Mouse (Mus musculus) erythroid progenitor cell, adult 5-6 weeks (primary cell): Measurements from ENCODE around the gene Slfn8. TPM values are rescaled to one million over a fixed set of nuclear protein-coding genes. Genes with fewer than 3 reads are reported as not detected.
"Not testable (repeated sequence)": the region's sequence is repeated elsewhere in the genome, so short reads cannot be mapped to it uniquely, and the experiment has no call there.

Source experiments
- ATAC-seq: replicated peaks from 2 replicates; pipeline ENCODE4 v1.8.0; 2016; ENCODE audit warnings: moderate number of reproducible peaks, mild to moderate bottlenecking, moderate TSS enrichment, inconsistent platforms; ENCODE audit not compliant: poor library complexity, low FRiP score, severe bottlenecking
- total RNA-seq, 2 experiments: library from RNA; stranded (forward) in 1 of 2; stranded (reverse) in 1 of 2; fragments of 150-400 nt in 1 of 2; fragments of 186-747, 209-891 nt in 1 of 2; gene quantifications; 2 replicates each; pipeline versions ENCODE4 v1.2.3 to v1.2.4; 2015 to 2017; ENCODE audit warnings: low replicate concordance in 2 of 2

Gene Slfn8
- total RNA-seq (2015; ENCODE audit: low replicate concordance) (6.5 and 22.2 TPM in 2 replicates), total RNA-seq (2017; ENCODE audit: low replicate concordance) (2.9 and 4.7 TPM in 2 replicates)

DNA sequence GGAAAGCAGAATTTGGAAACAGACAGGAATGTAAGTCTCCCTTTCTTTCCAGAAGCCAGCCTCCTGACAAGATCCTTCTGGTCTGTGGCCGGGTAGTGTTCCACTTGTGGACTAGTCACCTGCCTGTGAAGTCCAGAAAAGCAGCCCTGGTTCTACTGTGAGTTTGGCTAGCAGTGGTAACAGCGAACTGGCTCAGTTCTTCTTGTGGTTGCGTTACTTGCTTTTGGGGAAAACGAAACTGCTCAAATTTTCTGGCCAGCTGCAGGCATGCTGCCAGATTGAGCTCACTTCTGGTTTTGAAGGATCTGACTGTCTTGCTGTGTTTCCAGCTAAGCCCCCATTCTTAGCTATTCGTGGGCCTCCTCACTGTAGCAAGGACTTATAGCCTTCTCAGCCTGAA, at the start of gene Slfn8:
Gene Slfn8 (minus strand): TSS at position 190 of the 400 bp plus-strand sequence.
- no peak for ATAC-seq

DNA sequence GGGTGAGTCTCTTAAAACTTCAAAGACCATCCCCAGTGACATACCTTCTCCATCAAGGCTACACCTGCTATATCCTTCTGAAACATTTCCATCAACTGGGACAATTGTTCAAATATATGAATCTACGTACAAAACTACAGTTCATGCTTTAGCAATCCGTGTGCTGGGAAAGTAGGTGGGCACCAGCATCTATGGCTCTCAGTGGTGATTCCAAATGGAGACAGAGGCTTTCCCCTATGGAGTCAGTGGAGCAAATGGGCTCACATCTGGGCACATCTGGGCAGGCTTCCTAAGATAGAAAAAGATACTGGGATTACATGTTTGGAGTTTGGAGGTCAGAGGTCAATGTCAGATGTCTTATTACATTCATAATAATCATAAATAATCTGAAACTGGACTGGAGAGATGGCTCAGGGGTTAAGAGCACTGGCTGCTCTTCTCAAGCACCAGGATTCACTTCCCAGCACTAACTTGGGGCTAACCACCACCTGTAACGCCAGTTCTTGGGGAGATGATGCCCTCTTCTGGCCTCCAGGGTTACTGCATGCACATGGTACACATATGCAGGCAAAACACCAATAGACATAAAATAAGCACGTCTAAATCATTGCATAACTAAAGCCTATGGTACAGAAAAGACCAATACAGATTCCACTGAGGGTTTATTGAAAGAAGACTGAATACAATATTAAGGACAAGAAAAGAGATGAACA, 47.5 kb upstream of the Slfn8 start:
- ATAC-seq, result no peak

DNA sequence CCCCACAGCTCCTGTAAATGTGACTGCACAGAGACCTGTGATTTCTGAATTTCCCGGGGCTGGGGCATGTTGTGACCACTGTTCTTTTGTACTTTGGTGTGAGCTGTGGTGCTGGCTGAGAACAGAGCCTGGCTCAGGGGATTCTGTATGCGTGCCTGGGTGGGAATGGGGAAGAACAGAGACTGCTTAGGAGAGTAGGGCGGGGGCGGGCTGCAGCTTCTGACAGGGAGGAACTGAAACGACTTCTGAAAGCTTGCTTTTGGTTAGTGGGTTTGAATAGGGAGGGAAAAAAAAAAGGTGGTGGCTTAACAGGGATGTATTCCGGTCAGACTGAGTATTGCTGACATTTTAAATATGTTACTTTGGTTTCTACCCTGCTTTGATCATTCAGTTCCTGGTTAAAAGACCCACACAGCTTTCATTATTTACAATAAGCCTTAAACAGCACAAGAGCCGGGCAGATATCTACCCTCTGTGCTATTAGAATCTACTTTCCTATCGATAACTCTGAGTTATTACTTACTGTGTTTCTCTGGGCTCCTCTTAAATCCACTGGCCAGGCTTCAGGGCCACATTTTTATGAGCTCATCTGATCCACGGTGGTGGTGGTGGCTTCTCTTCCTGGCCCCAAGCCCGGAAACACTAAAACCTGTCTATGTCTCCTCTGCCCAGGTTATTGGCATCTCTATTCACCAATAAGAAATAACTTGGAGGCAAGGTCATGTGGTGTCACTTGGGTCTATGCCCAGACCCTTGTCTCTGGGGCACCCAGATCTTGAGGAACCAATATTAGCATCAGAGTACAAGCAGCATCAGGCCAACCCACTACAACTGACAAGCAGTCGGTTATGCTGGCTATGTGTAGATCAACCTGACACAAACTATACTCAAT, 46.3 kb upstream of the Slfn8 start:
- 0 out of 2 replicates have a peak, but pooled peaks have one; percentile 47 for ATAC-seq

DNA sequence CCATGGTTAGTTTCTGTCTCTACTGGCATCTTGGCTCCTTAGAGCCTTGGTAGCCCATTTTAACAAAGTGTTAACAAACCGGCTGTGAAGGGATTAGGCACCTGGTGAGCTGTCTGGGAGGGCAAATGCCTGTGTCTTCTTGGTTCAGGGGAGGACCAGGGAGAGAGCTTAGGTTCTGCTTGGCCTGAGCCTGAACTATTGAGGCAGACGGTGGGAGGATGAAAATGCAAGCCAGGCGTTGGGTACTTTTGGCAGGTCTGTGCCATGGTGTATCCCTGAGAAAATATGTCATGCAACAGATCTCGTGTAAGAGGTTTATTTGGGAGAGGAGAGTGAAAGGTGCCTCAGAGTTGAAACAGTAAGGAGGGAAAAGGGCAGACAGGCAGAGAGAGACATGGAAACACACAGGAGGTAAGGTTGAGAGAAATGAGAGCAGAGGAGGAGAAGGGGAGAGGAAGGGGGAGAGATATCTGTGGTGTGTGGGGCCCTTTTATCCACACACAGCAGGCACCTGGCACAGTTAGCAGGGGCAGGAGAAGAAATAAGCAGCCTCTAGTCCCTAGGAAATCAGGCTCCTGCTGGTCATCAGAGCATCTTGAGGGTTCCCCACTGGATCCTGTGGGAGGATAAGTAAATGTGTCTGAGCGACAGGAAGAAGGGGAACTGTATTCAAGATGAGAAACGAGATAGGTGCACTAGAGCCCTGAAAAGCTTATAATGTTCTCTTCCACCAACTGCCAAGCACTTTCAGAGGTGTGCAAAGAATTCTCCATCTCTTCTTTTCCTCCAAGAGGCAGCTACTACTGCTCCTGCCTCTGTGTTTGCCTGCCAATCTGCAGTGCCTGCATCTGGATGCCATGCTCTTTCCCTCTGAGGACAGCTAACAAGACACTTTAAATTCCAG, 45.1 kb upstream of the Slfn8 start:
- no peak for ATAC-seq

DNA sequence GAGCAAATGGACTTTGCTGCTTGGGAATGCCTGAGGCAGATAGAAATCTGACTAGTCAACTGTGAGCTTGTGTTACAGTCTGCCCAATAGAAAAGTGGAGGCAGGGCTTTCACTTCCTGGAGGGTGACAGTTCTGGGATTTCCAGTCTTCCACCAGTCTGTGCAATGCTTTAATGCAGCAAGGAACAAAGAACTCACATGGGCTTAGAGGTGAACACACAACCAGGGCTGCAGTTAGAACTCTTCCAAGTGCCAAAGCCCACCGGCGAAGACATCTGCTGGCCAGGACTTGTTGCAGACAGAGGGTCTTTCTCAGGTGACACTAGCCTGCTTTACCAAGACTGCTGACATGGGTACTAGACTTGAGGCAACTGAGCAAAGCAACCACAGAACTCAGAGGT, 44.3 kb upstream of the Slfn8 start, which contains the start of gene Slfn2:
Gene Slfn2 (plus strand): TSS at position 167 of the 400 bp plus-strand sequence.
- no peak for ATAC-seq

DNA sequence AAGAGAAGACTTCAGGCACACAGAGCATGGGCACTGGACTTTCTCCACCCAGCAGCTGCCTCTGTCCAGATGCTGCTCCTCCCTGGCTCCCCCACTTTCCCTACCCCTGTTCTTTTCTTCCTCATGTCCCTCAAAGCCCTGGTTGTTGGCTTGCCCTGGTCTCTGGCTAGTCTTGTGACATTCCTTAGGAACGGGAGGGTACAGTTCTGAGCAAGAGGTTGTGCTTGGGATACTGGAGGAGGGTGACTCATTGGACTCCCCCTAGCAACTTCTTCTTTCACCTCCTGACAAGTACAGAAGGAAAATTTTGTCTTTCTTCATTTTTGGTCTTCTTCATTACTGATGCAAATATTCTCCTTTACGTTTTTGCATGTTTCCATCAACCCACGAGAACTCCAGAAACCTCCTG, 43.3 kb upstream of the Slfn8 start:
- ATAC-seq, result no peak

DNA sequence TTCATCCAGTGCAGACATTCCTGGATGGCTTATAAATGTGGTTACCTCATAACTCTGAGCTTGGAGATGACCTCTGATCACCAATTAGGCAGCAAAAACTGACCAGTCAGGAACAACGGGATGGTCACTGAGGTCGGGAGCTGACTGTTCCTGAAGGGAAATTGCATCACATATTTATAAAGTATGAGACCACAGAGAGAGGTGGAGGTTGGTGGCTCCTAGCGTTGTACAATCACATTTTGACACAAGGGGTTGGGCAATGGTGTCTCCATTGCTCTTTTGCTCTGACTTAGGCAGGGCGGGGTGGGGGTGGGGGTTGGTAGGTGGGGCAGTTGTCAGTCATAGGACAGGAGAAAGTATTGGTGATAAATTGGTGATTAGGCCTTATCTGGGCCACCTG, 42.5 kb upstream of the Slfn8 start:
- no peak for ATAC-seq

DNA sequence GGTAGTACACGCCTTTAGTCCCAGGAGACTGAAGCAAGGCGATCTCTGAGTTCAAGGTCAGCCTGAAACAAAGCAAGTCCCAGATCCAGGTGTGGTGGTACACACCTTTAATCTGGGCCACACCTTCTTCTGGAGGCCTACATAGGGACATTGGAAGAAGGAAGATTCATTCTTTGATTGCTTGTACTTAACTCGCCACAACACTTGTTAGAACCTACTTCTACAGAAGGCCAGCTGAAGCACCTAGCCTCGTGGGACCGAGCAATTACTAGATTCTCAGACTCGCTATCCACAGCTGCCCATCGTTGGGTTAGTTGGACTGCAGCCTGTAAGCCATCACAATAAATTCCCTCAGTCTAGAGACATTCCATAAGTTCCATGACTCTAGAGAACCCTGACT, 41.2 kb upstream of the Slfn8 start:
- ATAC-seq, result no peak

DNA sequence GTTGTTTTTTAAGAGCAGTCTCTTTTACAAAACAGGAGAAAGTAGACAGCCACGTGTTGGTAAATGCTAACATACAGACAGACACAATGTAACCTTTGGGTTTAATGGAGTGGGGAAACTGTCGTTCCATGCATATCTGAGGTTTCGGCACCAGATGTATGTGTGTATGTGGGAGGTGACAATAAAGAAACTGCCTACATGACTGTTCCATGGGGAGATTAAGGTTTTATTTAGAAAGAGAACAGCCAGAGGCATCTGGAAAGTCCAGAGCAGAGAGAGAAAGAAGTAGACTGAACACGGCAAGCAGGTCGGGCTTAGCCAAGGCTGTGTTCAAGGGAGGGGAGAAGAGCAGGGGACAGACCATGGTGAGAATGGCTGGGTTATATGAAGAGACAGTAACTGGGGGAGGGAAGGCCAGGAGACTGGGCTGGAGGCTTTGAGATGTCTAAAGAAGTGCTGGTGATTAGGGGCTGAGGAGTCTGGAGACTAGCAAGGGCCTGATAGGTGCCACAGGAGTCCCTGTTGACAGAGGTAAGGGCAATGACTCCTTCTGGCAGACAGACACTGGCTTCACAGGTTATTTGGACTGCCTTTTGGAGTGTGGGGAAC, 39.9 kb upstream of the Slfn8 start:
- ATAC-seq, result no peak

DNA sequence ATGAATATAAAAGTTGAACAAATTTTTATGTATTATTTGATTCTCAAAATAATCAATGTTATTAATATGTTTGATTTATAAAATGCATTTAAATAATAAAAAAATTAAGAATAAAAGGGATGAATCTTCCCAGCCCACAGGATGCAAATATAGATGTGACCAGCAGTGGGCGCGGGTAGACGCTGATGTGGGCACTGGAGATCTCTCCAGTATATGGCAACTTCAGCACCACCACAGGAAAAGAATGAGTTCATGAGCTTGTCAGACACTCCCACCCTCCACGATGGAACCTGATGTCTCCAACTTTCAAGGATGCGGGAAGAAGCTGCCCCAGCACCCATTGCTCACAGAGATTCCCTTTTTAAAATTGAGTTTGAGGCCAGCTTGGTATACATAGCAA, 37.3 kb upstream of the Slfn8 start:
- 0 out of 2 replicates have a peak, but pooled peaks have one; percentile 59 for ATAC-seq

DNA sequence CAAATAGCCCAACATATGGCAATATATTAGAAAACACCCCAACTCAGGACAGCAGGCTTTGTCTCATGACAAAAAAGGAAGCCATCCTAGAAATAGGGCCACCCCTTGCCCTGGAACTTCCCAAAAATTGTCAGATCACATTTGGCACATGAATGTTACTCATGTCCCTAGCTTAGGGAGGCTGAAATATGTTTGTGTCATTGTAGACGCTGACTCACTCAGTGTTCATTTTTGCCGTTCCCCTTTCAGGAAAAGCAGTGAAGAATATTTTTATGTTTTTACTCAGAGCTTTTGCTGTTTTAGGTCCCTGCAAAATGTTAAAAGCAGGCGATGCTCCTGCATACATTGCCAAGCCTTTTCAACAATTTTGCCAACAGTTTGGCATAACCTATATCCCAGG, 25.0 kb upstream of the Slfn8 start:
- ATAC-seq, result no peak

DNA sequence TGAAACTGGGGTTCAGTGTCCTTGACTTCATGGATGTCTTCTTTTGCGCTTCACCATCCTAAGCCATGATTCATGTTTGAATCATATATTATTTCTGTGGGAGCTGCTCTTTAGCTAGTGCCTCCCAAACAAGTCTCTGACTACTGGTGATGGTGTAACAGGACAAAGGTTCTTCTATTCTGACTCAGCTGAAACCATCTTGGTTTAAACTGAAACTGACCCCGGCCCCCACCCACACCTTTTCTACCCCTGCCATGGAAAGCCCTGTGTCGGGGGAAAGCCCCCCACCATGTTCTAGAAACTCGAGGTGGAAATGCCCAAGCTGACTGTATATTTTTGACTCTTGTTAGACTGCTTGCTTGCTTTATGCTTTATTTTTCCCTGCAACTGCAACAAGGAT, 23.3 kb upstream of the Slfn8 start:
- ATAC-seq, result no peak

DNA sequence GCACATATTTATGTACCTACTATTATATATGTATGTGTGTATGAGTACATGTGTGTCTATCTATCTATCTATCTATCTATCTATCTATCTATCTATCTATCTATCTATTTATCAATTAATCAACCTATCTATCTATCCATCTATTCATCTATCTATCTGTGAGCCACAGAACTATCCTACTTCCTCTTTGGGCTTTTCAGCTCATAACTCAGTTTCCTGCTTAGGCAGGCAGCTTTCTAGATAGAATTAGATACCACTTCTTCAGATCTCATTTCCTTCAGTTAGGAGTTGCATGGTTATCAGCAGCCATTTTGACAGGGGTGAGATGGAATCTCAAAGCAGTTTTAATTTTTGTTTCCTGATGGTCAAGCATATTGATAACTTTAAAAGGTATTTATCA, 20.4 kb upstream of the Slfn8 start:
- no peak for ATAC-seq

DNA sequence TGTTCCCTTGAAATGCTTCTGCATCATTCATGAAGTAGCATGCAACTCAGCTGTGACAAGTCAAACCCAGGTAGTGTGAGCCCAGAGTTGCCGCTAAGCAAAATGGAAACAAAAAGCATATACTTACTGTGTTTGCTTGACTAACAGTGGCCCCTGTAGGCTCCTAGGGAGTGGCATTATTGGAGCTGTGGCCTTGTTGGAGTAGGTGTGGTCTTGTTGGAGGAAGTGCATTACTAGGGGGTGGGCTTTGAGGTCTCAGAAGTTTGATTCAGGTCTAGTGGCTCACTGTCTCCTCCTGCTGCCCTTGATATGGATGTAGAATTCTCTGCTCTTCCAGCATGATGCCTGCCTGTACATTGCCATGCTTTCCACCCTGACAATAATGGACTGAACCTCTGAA, 19.7 kb upstream of the Slfn8 start:
- ATAC-seq, result no peak

DNA sequence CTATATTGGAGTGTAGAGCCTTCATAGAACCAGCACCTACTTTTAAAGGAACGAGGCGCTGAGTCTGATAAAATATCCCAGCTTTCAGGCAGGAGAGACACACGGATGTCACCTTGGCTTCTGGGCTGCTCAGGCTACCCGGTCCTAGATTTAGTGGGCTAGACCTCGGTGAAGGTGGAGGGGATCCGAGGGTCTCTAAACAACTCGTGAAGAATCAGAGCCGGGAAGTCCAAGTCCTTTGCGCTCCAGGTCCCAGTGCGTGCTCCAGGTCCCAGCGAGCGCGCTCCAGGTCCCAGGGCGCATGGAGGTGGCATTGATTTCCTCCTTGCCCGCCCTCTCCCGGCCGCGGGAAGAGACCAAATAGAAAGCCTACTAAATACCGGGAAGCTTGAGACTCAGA, 19.2 kb upstream of the Slfn8 start:
- ATAC-seq, result no peak

DNA sequence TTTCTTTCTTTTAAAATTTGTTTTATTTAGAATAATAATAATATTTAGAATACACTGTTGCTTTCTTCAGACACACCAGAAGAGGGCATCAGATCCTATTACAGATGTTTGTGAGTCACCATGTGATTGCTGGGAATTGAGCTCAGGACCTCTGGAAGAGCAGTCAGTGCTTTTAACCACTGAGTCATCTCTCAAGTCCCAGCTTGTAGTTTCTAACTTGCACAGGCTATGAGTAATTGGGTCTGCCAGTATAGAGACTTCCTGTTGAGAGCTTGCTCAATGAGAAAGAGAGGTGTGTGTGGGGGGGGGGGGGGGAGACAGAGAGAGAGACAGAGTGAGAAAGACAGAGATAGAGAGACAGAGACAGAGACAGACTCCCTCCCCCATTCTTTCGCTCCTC, 18.5 kb upstream of the Slfn8 start:
- ATAC-seq, result no peak

DNA sequence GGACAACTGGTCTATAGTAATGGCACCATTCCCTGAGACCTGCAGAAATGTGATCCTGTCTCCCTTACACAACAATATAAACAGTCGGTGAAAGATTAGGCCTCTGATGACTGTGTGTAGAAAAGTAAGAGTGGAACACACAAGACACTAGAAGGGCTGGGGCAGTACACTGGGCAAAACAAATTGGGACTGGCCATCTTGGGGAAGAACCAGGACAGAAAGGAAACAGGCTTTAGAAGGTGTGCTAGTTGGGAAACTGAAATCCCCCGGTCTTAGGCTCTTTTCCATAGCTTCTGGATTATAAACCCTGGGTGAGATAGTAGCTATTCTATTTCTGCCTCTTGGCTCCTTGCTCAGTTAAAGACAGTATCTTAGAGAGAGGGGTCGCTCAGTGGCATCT, 18.1 kb upstream of the Slfn8 start:
- ATAC-seq, result not testable (repeated sequence)

DNA sequence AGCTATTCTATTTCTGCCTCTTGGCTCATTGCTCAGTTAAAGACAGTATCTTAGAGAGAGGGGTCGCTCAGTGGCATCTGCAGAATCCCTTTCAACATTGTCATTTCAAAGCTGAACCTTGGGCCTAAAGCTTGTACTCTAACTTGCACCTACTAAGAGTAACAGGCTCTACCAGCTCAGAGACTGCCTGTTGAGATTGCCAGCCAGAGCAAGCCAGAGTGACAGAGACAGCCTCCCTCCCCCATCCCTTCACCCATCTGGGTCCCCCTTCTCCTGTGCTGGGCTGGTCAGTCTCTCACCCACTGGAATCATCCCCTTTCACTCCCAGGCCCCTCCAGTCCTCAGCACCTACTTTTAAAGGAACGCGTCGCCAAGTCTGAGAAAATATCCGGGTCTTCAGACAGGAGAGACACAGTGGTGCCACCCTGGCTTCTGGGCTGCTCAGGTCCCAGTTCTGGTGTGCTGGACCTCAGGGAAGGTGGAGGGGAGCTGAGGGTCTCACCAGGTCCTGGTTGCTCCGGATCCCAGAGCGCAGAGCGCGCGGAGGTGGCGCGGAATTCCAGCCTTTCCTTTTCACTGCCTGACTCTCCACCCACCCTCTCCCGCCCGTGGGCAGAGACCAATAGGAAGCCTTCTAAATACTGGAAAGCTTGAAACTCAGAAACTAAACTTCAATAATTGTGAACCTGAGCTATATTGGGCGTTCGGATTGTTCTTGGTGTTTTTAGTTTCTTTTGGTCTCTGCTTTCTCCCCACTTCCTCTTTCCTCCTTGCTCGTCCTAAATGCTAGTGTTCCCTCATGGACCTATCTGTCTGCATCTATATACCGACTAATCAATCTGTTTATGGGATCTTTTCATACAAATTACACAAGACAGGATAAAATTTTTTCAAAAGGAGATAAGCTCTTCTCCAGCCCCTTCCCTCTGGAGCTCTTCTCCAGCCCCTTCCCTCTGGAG, 770 bp downstream of the Slfn8 start:
- ATAC-seq, result not testable (repeated sequence)
